Mouse (Mus musculus) gastrocnemius, postnatal 25 days (tissue): Measurements from ENCODE around the gene Gm5148. TPM values are rescaled to one million over a fixed set of nuclear protein-coding genes. Genes with fewer than 3 reads are reported as not detected.

Experiments used
- DNase-seq: peaks from one replicate; pipeline ENCODE4 v3.0.0; 2022
- long read RNA-seq, 2 experiments: library from polyadenylated mRNA; stranded (forward); transcript quantifications; one replicate each; pipeline ENCODE4 v2.0.0; 2021
- total RNA-seq, 2 experiments: library from RNA; stranded (reverse); gene quantifications; 1 replicate in 1 of 2; 2 replicates in 1 of 2; pipeline ENCODE4 v1.2.3; 2021

Gm5148 gene
- under 1 TPM in 1 of 2 experiments, not detected in 1; 0.18 TPM for total RNA-seq
- long read RNA-seq, experiment 1: 0 reads
- long read RNA-seq, experiment 2: 0 reads

DNA sequence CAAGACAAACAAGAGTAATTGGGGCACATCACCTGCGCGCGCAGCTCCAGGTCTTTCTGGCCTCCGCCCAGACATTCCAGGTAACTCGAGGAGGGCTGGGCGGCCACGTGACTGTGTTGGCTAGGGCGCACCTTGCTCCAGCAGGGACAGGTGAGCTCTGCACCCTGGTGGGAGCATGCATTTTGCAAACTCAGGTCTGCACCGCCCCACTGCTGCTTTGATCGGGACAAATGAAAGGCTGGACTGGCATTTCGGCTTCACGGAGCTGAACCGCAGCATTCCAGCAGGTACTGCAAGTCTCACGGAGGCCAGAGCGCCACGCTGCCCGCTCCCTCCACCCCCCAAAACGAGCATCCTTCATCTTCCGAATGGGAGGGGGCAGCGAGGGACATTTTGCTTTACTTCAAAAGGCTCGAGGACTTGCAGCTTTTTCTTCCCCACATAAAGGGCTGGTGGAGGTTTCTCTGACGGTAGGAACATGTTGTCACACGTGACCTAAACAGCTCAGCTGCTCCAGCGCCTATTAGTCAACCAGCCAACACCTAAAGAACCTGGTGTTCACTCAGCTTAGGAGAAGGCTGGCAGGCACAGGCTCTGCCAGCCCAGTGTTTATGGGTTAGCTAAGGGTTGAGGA lies at the start of gene Gm5148:
Gene Gm5148, minus strand, starts transcription at position 320 of the 634 bp plus-strand sequence.
- DNase-seq: no peak

DNA sequence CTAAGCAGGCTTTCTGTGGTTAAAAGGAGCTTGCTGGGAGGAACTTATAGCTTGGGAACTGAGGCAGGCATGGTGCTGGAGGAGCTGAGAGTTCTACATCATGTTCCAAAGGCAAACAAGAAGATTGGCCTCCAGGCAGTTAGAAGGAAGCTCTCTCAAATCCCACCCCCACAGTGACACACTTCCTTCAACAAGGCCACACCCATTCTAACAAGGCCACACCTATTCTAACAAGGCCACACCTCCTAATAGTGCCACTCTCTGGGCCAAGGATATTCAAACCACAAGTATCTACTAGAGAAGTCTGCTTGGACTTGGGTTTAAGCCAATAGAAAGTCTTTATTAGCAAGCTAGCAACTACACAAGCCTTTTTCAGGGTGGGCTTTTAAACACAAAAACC lies 46.7 kb upstream of the Gm5148 start:
- DNase-seq: no peak

DNA sequence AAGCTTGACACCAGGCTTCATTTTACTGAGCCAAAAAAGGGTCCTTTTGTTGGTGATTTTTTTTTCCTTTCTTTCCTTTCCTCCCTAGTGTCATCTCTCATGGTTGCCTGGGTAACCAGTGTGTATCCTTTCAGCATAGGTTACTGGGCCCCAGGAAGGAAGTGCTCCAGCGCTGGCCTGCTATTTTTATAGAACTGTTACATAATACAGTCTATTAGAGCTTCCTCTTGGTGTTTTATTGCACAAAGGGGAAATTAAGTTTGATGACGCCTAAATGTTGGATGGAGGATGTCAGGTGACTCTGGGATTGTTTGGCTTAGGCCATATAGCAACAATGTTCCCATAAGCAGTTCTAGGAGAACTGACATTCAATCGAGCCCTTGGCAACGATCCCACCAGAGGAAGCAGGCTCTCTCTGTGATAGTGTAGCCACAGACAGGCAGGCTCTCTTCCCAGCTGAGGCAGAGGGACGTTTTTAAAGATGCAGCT lies 45.0 kb upstream of the Gm5148 start:
- DNase-seq: peak; percentile 74

DNA sequence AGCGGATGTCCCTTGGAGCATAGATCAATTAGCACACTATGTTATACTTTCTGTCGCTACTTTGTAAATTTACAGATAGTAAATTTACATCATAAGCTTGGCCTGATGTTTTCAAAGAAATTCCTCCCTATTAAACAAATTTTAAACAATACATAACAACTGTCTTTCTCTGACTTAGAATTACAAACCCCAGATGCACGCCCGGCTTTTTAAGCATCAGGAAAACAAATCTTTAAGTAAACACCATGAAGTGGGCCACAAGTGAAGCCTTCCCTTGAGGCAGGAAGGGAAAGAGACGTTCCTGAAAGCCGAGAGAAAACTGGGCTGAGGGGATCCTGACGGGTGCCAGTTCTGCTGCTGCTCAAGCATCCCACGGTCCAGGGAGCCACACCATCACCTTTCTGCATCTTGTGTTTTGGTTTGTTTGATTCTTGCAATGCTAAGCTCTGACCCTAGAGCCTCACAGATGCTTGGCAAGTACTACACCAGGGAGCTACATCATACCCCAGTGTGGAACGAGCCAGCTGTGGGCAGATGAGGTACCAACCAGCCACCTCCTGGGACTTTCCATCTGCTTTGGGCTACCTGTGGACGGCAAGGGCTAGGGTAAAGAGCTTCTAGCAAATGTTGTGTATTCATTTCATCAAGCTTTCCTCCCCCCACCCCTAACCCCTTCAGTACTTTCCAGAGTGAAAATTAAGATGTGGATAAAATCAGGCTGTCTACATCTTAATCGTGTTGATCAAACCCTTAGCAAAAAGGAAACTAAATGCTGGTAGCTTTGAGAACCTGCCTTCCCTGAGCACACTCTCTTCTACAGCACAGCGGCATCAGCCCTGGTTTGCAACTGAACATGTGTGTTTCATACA lies 43.1 kb upstream of the Gm5148 start:
- DNase-seq: no peak

DNA sequence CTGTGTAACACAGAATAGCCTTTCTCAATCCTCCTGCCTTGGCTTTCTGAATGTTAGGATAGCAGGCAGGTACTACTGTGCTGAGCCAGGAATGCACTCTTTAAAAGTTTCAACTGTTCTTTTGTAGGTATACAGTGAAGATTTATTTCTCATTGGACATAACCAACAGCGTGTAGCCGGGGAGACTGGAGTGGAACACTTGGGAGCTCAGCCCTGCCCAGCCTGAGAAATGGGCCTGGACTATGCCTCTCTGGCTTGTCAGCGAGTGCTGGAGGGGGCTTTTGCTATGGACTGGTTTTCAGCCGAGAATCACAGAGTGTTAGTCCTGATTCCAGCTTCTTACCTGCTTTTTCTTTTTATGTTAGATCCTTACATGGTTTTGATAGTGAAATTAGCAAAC lies 42.3 kb upstream of the Gm5148 start:
- no peak for DNase-seq

DNA sequence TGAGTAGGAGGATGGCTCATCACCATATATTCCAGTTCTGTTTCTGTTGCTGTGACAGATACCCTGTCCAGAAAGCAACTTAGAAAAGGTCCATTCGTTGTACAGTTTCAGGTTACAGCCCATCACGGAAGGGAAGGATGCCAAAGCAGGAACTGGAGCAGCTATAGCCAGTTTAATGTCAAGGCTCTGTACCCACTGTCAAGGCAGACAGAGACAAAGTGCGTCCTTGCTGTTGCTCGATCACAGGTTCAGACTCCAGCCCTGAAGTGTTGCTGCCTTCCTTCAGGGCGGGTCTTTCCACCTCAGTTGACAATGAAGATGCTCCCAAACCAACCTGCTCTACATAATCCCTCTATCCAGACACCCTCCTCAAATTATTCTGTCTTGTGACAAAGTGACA lies 41.7 kb upstream of the Gm5148 start:
- DNase-seq: no peak

DNA sequence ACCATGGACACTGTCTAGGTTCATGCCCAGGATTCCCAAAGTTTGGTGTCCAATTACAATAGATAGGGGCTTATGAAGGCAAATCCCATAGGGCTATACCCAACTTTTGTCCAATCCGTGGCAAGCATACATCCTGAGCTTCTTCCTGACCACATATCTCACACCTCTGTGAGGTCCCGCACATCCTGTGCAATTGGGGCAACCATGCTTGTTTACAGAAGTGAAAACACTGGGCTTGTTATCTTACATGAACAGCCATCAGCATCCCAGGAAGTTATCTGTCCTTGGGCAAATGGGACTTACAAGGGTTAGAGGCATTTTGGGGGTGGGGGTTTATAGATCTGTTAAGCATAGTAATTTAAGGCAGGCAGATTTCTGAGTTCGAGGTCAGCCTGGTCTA lies 41.0 kb upstream of the Gm5148 start:
- DNase-seq: no peak

DNA sequence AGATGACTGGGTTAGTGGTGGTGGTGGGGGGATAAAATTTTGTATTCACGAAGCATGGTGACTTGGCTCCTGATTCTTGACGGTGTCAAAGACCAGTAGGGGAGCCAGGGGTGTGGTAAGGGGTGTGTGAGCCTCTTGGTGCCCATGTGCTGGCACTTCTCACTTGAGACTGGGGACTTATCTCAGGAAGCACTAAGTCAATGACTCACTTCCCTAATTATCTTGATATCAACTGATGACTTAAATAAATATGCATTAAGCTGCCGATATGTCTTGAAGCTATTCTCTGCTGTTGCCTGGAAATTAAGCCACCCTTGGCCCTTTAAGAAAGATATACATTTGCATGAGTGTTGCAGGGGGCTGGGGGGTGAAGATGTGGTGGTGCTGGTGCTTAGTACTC lies 38.0 kb upstream of the Gm5148 start:
- no peak for DNase-seq

DNA sequence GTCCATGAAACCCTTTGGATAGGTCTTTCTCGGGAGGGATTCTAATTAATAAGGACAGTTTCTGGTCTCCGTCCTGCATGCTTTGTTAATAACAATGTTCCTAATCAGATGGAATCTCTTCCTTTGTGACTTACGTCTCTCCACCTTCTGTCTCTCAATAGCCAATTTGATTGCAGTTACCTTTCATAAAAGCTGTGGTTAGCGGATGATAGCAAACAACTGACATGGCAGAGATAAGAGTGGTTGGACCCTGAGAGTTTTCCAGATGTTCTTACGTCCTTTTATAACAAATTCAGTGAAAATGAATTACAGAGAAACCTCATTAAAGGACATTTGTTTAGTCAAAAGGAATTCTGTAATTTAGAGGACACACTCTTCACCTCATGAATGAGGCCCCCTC lies 37.5 kb upstream of the Gm5148 start:
- DNase-seq: no peak

DNA sequence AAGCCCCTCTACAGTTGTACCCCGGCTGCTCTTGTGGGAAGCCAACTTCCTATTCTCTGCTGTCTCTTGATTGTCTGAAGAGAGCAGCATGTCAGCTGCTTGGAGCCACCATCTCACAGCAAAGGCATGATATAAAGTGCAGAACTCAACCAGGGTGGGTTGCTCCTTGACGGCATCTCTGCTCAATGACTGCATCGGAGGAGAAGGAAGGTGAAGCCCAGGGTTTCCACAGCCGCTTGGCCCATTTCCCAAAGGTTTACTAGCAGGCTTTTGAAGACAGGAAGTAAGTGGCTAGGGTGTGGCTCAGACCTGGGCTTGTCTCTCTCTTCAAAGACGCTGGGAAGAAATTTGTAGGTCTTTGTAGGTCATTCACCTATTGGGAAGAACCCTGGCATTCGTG lies 36.6 kb upstream of the Gm5148 start:
- DNase-seq: no peak

DNA sequence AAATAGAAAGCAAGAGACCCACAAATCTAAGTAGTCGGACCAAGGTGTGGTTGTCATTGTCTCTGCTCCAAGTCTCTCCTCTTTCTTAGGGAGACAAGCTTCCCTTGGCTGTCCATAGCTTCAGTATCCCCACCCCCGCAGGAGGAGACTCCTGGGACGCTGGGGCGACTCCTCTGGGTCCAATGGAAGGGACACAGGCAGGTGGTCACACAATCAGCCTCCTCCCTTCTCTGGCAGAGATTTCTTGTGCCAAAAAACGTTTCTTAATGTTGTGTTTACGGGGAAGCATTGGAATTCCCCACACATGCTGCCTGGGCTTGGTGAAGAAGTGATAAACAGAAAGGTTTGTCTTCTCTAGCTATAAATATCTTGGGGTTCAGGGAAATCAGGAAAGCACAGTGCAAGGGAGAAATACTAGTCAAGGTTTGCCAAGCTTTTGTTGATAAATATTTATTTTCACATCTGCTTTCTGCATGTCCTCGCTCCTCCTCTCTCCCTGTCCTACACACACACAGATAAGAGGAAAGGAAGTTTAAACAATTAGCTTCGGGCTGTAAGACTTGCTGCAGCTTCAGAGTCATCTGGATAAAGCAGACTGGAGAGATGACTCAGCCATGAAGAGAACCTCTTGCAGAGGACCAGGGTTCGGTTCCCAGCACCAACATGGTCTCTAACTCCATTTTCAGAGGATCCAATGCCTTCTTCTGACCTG lies 34.5 kb upstream of the Gm5148 start:
- DNase-seq: peak; percentile 67

DNA sequence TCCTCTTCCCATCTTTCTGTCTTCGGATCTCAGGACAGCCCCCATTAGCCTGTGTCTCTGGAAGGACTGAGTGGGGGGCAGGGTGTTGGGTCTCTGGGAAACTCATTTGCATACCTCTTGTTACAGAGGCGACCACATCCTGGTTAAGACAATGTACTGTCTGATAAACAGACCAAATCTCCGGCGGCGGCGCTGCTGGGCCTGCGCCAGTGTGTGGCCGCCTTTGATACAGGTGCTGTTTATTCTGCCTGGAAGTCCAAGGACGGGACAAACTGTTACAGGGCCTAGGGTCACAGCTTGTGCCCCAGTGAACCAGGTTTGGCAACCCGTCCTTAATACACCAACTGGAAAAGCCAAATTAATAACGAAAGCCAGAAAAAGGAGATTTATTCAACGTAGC lies 33.8 kb upstream of the Gm5148 start:
- peak; percentile 65 for DNase-seq

DNA sequence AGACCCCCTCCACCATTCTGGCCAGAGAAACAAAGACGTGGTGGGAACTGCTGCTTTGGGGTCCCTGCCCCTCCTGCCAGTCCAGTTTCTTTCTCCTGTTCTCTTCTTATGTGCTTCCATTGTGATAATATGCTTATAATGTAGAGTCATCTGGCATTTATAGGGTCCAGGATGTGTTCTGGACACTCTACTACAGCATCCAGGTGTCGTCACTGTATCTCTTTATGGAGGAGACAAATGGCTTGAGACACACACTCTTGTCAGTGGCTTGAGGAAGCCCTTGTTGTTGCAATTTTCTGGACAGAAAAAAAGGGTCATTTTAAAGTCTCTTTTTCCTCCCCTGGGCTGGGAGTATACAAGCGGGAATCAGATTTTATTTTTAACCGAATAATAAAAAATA lies 33.3 kb upstream of the Gm5148 start:
- DNase-seq: no peak

DNA sequence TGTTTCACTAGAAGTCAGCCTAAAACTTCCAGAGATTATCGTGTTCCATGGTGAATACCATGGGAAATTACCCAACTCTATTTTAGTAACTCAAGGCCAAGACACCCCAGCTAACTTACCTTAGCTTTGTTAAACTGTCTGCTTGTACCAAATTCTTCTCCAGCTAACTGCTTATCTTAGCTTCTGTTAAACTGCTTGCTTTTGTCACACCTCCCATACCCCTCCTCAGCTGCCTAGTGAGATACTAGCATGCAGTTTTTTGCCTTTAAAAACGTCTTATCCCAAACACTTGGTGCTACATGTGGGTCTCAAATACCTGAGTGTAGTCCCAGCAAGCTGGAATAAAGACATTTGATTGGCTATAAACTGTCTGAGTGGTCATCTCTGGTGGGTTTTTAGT lies 31.7 kb upstream of the Gm5148 start:
- no peak for DNase-seq

DNA sequence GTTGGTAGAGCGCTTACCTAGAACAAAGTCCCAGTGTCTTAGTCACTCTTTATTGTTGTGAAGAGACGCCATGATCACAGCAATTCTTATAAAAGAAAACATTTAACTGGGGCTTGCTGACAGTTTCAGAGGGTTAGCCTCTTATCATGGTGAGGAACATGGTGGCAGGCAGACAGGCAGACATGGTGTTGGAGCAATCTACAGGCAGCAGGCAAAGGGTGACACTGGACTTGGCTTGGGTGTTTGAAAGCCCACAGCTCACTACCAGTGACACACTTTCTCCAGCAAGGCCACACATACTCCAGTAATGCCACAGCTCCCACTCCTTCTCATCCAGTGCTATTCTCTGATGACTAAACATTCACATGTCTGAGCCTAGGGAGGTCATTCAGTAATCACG lies 30.3 kb upstream of the Gm5148 start:
- DNase-seq: no peak

DNA sequence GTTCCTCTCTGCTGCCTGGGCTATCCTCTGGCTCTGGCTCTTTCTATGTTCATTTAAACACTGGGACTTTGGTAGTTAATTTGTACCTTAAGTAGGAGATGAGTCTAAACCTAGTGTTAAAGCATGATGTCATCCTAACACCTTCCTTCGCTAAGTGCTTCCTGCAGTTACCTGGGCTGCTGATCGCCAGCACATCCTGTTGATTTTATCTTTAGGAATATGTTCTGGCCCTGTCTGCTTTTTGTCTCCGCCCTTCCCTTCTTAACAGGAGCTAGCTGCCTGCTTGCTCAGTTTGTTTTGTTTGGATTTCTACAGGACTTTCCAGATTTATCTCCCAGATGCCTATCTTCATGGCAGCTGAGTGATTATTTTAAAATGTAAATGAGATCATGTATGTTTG lies 28.9 kb upstream of the Gm5148 start:
- DNase-seq: no peak

DNA sequence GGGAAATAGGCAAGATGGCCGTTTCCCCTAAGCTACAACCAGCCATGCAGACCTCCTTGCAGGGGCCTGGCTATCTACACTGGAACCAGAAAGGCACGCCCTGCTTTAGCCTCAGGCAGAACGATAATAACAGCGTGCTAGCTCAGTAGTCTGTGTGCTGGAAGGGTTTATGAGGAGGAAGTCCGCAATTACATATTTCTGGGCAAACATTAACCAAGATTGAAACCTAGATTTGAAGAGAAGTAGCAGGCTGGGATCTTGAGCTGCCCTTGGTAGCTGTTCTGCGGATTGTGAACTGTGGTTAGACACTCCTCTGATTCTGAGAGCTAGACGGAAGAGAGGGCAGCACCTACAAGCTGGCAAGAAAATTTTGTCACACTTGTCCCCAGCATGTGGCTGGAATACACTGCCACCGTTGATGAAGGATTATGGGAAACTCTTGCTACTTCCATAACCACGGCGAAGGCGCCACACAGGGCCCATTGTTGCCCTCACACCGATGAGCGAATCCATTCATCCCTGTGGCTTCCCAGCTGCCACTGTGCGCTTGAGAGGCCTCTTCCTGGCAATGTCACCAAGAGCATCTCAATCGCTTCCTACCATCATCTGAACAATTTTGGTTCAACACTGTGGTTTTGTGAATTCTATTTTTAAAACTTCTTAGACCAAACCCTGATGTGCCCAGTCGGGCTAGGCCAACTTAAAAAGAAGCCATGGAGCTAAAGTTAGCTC lies 23.9 kb upstream of the Gm5148 start:
- DNase-seq: no peak

DNA sequence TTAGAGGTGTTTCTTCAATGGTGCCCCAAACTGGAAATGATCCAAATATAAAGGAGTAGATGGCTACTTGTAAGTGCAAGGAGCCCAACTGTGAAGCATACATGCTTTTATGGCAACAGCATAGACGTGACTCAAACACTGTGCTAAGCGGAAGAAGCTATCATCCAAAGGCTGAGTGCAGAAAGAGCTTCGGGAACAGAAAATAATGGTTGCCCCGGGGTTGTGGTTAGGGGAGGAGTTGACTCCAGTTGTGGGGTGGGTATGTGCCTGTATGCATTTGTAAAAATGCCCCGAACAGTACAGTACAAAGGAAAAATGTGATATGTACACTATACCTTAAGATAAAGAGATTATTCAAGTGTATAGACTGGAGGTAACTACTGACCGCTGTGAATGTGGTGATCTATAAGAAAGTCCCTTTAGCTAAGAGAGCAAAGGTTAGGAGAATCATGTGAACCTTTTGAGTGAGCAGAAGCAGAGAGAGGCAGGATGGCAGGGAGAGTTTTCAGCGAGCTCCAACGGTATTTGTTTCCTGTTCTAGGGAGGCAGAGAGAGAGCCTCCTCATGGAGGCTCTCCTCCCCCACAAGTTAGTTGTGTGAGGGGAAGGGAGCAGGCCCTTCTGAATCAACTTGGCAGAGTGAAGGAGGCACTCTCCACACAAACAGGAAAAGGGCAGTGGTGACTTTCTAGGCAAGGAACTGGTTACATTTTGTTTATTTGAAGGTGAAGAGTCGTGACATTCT lies 23.1 kb upstream of the Gm5148 start:
- no peak for DNase-seq

DNA sequence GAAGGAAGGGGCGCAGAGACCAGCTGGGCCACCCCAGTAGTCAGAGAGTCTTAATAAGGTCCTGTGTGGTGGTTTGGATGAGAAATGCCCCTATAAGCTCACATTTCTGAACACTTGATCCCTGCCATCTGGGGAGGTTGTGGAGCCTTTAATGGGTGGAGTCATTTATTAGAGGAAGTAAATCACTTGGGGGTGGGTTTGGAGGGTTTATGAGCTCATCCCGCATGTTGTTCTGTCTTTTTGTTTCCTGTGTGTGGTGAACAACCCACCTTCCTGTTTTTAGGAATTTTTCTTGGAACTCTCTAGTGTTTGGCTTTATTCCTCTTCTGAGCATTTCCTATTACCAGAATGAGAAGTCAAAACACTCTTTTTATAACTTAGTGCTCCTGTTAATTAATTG lies 19.8 kb upstream of the Gm5148 start:
- no peak for DNase-seq

DNA sequence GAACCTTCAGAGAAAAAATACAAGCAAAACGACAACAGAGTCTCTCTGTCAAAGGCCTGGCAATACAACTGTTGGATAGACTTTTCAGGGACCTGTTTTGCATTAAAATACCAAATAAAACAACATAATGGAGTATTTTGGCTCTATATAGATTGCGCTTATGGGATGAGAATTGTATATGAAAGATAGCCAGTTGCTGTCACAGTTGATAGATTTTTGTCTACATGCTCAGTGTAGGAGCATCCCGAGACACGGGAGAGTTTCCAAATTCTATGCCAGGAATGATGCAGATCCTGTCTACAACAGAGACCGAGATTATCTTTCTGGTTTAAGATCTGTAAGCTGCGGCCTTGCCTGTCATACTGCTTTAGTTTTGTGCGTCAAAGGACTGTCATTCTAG lies 15.7 kb upstream of the Gm5148 start:
- DNase-seq: no peak

DNA sequence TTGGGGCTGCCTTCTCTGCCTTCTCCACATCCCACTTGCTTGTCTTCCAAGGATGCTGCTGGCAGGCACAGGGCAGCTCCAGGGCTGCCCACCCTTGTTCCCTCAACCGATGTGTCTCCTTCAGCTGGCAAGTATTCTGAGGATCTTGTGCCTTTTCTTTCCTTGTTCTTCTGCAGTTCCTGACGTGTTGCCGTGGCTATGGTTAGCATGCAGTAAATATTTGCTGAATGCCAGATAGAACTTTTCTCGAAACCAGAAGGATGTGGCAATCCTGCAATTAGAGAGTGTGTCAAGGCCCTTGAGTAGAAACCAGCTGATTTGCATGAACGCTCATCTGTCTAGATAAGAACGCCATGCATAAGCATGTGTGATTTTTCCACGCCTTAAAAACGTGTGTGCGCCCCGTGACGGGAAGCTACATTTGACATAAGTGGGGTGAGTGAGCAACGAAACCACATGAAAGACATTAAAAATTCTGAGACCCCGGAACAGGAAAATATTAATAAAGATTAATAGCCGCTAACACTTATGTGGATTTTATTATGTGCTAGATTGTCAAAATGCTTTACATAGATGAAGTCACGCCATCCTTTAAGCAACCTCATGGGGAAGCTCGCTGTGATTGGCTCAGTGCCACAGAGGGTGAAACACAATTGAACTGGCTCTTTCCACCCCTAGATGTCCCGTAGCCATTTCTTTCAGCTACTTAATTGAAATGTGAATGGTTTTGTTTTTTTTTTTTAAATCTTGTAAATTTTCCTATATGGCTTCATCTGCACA lies 14.1 kb upstream of the Gm5148 start:
- no peak for DNase-seq
